Mouse (Mus musculus) spleen, postnatal 10 days (tissue): ENCODE measurements around the gene Cyp2e1.
A peak's percentile ranks its signal among the peaks of the same experiment; 100 is the strongest.
"Not testable (repeated sequence)": the region's sequence is repeated elsewhere in the genome, so short reads cannot be mapped to it uniquely, and the experiment has no call there.

Experiments used
- DNase-seq, 2 experiments: peaks; one replicate each; pipeline ENCODE4 v3.0.0; 2021 to 2022; ENCODE audit warnings: low spot score in 2 of 2

Gene Cyp2e1

GRCm38 (mm10) chr7:140763447-140764020, at the start of gene Cyp2e1:
Cyp2e1 (plus strand) TSS chr7:140763739.
- DNase-seq = no peak

DNA sequence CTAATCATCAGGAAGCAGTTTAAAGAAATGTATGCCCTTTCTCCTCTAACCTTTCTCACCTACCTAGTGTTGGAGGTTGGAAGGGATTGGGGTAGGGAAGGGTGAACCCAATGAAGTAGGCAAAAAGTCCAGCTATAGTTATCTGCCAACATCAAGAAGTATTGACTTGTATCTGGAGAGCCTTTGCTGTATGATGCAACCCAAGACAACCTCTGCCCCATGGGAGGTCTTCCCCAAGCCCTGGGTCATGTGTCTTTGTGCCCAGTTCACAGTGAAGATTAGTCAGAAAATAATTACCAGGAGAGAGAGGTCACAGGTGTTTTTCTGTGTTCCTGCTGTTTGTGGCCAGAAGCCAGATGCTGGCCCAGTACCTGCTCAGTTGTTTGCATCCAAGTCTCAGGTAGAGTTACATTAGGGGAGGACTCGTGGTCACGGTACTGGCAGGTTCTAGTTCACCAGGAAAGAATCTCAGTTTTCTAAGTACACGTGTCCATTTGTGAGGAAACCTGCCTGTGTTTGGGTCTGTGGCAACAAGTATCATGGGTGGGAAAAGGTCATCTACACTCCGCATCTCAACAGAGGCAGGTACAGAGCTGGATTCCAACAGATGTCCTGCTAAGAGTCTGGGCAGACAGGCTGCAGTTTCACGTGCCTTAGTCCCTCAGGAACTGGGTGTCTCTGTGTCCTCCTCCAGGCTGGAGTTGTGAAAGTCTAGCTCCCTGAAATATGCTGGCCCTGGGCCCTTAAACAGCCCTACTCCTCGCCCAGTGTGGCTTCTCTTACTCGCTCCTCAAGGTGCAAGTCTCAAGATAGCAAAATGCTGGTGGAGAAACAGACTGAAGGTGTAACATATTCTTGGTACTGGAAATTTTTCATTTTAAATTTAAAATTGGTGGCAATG, 46.1 kb upstream of the Cyp2e1 start:
- DNase-seq = no peak

- DNase-seq = no peak
These were observed 42.4 kb upstream of the Cyp2e1 start for GRCm38 (mm10) chr7:140721095-140721494.

DNA sequence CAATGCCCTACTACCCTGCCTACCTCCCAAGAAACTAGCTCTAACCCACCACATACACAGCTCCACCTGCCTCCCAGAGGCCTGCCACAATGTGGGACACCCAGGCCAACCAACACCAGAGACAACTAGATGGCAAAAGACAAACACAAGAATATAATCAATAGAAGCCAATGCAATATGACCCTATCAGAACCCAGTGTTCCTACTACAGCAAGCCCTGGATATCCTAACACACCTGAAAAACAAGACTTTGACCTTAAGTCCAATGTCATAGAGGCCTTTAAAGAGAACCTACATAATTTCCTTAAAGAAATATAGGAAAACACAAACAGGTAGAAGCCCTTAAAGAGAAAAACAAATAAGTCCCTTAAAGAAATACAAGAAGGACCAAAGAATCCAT, 38.0 kb upstream of the Cyp2e1 start:
- no peak for DNase-seq

GRCm38 (mm10) chr7:140733162-140733561, 30.4 kb upstream of the Cyp2e1 start:
- no peak for DNase-seq

DNA sequence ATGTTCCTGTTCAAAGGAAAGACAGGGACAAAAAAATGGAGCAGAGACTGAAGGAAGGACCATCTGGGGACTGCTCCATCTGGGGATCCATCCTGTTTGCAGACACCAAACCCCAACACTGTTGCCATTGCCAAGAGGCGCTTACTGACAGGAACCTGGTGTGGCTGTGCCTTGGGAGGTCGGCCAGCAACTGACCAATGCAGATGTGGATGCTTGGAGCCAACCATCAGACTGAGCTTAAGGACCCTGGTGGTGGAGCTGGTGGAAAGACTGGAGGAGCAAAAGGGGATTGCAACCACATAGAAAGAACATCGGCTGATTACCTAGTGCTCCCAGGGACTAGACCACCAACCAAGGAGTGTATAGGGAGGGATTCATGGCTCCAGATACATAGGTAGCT, 16.1 kb upstream of the Cyp2e1 start:
- DNase-seq = no peak

DNA sequence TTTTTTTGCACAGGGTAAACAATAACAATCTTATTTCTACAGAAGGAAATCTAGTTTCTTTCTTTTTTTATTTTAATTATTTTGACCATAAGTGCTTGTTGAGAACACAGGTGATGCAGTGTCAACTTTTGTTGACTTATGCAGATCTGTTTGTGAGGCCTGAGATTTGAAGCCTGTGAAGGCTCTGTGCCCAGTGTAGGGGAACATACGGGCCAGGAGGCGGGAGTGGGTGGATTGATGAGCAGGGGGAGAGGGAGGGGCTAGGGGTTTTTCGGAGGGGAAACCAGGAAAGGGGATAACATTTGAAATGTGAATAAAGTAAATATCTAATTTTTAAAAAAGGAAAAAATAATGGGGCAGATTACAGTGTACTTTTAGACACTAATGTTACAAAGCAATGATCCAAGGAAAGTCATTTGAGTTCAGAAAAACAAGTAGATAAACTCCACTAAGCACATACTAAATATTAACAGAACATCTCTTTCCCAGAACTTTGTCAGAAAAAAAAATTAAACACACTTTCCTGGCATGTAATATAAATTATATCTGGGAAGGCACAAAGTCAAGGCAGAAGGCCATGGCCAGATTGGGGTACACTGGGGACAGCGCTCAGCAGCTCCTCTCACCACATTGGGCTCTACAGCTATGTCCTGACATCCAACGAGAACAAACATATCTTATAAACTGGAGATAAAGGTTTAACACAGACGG, 15.3 kb upstream of the Cyp2e1 start:
- DNase-seq = no peak

DNA sequence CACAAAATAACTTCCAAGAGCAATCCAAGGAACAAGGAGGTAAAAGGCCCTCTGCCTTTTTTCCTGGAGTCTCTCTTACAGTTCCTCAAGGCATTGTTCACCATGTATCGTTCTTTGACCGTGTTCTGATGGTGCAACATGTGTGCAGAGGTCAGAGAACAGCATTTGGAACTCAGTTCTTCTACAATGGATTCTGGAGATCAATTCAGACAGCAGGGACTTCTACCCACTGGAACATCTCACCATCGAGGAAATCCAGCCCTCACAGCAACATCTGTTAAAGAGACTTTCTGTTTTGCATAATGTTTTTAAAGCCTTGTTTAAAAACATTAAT, 14.7 kb upstream of the Cyp2e1 start:
- no peak for DNase-seq

DNA sequence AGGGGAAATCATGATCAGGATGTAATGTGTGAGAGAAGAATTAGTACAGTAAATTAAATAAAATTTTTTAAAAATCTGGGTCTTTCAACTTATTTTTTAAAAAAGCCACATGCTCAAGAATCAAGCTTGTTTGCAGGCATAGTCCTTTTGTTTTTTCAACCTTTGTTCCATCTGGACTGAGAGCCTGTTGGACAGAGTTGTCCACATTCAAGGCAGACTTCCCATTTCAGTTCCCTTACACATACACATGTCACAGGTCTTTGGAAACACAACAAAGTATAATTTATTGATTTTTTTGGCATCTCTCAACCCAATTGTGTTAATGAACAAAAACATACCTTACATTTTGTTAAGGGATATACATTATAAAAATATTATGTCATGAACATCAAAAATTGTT, 9.0 kb upstream of the Cyp2e1 start:
- no peak for DNase-seq

GRCm38 (mm10) chr7:140756151-140756854, 7.2 kb upstream of the Cyp2e1 start:
- no peak for DNase-seq

DNA sequence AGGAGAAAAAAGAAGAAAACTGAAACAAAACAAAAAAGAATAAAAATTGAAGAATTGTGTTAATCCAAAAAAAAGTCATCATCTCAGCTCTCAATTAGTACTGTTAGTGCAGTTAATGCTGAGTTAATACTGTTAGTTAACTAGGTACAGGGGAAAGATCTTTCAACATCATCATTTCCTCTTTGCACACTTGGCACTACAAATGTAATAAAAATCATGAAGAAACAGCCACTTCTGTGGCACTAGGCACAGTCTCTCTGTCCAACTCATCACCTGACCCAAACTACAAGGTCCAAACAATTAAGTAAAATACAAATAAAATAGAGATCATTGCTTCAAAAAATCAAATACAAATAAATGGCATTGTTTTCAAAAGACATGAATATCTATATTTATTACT, 2.9 kb upstream of the Cyp2e1 start:
- no peak for DNase-seq

DNA sequence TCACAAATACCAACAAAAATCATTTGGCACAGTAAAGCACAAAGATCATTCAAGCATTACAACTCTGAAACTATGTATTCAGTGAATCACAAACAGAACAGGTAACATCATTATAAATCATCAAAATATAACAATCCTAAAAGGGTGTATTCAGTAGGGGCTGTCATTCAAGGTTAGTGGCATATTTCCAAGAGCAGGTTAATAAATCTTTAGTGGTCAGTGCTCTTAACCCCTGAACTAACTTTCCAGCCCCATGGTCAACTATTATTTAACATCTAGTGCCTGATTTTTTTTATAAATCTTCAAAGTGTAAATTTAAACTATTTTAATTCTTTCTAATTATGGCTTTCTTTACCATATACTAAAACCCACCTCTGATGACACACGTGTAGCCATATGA, 1.9 kb downstream of the Cyp2e1 start:
- DNase-seq = not testable (repeated sequence)

DNA sequence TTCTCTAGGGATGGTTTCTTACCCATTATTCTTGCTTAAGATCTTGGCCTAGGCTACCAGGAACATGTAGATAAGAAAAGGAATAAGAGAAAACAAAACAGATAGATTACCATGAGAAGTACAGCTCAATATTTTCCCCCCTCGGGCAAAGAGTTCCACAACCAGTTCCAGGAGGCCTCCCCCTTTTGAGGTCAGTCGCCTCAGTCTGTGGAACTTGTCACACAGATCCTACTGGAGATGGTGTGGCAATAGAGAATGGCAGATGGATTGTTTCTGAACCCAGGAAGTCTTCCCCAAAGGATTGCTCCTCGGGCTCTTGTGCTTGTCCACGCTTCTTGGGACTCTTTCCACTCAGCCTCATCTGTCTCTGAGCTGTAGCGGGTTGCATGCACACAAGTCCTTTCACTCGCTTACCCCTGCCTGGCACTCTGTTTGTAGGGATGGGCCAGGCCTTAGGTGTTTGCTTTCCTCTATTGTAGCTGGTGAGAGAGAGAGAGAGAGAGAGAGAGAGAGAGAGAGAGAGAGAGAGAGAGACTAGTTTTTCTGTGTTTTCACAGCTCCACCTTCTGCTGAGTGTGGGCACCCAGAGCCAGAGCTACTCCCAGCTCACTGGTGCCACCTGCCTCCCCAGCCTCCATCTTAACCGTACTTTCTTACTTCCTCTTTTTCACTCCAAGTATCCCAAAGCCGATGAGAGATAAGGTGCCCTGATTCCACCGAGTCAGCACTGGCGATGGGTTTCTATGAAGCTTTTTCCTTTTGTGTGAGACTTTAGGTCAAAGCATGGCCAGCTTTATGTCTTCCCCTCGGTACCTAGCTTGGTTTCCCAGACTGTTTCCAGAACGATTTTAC, 2.6 kb downstream of the Cyp2e1 start:
- no peak for DNase-seq

GRCm38 (mm10) chr7:140780548-140780947, 17.0 kb downstream of the Cyp2e1 start:
- DNase-seq = no peak

- no peak for DNase-seq
These were observed 24.0 kb downstream of the Cyp2e1 start, which contains the start of gene Syce1 for GRCm38 (mm10) chr7:140787406-140788052. Syce1 (minus strand) TSS chr7:140787852.

DNA sequence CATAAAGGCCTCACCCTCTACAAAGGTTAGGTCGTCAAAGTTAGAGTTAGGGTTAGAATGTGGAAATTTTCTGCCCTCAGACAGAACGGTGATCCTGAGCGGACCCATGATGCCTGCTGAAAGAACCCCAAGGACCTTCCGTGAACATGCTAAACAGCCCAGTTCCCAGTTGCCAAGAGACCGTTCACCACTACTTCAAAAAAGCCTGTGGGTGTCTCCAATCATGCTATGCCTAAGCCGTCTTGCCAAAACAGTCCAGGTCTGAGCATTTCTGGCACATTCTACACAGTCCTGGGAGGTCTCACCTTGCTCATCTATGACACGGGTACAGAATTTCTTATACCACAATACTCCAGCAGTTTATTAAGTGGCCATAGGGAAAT, 24.5 kb downstream of the Cyp2e1 start:
- no peak for DNase-seq

DNA sequence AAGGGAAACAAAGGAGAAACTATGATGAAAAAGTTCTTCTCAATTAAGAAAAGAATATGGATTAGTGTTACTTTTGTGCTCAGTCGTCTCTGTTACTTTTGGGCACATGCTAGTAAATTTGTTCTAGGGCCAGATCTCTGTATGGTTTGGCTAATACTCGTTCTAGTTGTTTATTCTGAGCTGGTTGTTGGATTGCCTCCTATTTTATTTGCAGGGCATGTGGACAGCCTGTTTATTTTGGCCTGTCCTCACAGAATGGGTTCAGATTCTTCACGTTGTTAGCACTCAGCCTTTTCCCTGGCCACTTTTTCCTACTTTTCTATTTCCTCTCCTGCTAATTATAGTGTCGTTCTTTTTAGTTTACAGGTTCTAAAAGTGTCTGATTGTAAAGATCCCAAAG, 30.0 kb downstream of the Cyp2e1 start:
- DNase-seq = no peak

GRCm38 (mm10) chr7:140797619-140798018, 34.1 kb downstream of the Cyp2e1 start:
- no peak for DNase-seq

- no peak for DNase-seq
These were observed 34.7 kb downstream of the Cyp2e1 start for GRCm38 (mm10) chr7:140798212-140798611.

DNA sequence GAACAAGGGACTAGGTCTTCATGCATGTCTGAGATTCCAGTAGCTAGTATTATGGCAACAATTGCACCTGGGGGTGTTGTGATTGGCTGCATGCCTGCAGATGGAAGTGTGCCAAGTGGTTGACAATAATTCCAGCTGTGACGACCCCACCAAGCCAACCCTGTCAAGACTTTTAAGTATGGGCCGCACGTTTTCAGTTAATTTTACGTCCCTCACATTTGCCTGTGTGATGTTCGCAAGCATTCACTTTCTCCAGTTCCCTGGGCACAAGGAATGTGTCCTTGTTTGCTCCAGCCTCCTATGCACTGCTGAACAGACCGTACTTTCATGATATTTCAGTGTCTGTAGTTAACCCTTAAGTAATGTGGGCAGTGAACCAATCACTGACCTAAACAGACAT, 39.1 kb downstream of the Cyp2e1 start:
- no peak for DNase-seq

DNA sequence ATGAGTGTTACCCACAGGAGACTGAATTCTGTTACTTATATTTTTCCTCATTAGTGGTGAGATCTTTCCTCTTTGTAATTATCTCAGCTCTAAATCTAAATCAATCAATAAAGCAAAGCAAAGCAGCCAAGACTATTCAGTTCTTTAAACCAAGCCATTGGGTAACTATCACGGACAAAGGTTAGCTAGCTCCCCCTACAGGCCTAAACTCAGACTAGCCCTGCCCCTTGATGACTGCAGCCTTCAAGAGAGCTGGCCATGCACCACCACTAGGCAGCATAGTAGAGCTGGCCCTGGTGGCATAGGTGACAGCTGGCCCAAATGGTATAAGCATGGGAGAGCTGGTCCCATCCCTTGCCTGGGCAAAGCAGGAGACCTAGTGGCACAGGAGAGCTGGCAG, 42.2 kb downstream of the Cyp2e1 start:
- peak in 1 of 2 experiments; percentile 47 for DNase-seq
